Mouse (Mus musculus): ENCODE results near the gene Lrrc36. TPM values are rescaled to one million over a fixed set of nuclear protein-coding genes. Genes with fewer than 3 reads are reported as not detected.
A peak's percentile ranks its signal among the peaks of the same experiment; 100 is the strongest.

Lrrc36 gene
- polyA plus RNA-seq, 1 experiment from 2014 or later = 1.2 TPM

- Histone ChIP-seq H3K9ac (ENCODE audit: low read length) (no peak overlapping the region), H3K36me3 (ENCODE audit: control insufficient read depth, insufficient read depth, low read length) (no peaks in the 10 kb centered on the region), H3K27me3 (ENCODE audit: control insufficient read depth, insufficient read depth, low read length) (no peaks in the 10 kb centered on the region), H3K4me2 (ENCODE audit: low read depth, low read length, severe bottlenecking) (no peak overlapping the region), H3K27ac (ENCODE audit: low read depth, low read length) (no peak overlapping the region), H3K4me3 (ENCODE audit: low read depth, low read length) (no peak overlapping the region), H3K9me3 (ENCODE audit: control insufficient read depth, low read length) (no peaks in the 10 kb centered on the region), H3K4me1 (replicated peaks; ENCODE audit: control insufficient read depth, insufficient read depth, low read length) (peaks cover 19% of the 10 kb centered on the region)
- ATAC-seq (replicated peaks; ENCODE audit: low FRiP score) (no peak), DNase-seq (ENCODE audit: low spot score) (no peak)
- WGBS = 85% methylated on average over 6 of the region's 6 CpGs
Observed at GRCm38 (mm10) chr8:105466246-105466645, 52.9 kb downstream of the Lrrc36 start.

DNA sequence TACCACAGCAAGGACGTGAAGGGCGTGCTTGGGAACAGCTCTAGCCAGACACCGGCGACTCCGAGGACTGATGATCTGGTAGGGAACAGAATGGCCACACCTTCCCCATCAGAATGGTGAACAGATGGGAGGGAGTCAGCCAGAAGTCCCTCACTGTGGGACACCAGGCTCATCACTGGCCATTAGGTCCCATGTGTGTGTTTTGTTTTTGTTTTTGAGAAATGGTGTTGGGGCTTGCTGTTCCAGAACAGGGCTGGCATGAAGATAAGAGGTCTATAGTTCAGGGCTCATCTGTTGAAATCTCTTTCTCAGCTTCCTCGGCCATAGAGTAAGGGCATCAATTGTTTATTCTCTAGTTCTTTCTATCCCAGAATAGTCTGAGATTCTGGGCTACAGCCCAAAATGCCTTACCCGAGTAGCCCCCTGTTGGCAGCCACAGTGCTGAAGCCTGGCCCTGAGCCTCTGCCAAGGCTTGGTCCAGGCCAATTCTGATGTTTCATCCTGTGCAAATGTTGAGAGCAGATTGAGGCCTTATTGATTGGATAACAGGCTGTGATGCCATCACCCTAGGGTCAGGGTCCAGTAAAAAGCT, 53.4 kb downstream of the Lrrc36 start:
- DNase-seq (ENCODE audit: low spot score) = no peak
- Histone ChIP-seq H3K36me3 (ENCODE audit: control insufficient read depth, insufficient read depth, low read length) (no peaks in the 10 kb centered on the region), H3K4me3 (ENCODE audit: low read depth, low read length) (no peak overlapping the region), H3K9me3 (ENCODE audit: control insufficient read depth, low read length) (no peaks in the 10 kb centered on the region), H3K9ac (ENCODE audit: low read length) (no peak overlapping the region), H3K4me2 (ENCODE audit: low read depth, low read length, severe bottlenecking) (no peak overlapping the region), H3K27ac (ENCODE audit: low read depth, low read length) (no peak overlapping the region), H3K4me1 (replicated peaks; ENCODE audit: control insufficient read depth, insufficient read depth, low read length) (peaks cover 23% of the 10 kb centered on the region), H3K27me3 (ENCODE audit: control insufficient read depth, insufficient read depth, low read length) (0 out of 2 replicates have a peak, but pooled peaks cover 2% of the 10 kb centered on the region)
- no peak for ATAC-seq (replicated peaks; ENCODE audit: low FRiP score)
- 90% methylated on average over 7 of the region's 7 CpGs for WGBS

DNA sequence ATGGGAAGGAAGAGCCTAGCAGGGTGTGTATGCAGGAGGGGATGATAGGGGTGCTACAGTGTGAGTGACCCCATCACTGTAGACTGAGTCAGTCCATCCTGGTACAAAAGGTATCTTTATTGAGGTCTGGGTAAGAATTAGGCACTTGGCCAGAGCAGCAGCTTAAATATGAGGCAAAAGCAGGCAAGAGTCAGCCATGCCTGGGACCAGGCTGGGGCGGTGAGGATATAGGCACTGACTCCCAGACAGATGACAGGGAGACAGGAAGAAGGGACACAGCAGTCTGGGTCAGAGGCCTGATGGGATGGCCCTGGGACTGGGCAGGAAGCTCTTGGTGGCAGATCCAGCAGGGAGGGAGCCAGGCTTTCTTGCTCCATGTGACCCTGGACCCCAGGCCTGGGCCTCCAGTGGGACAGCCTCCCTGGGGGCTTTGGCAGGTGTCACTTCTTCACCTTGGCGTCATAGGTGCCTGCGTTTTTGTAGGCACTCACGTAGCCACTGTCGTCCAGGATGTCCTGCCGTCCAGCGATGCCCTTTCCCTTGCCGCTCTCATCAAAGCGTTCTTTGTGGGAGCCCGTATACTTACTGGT, 54.1 kb downstream of the Lrrc36 start:
- Histone ChIP-seq H3K36me3 (ENCODE audit: control insufficient read depth, insufficient read depth, low read length) (no peaks in the 10 kb centered on the region), H3K27me3 (ENCODE audit: control insufficient read depth, insufficient read depth, low read length) (peaks cover 3% of the 10 kb centered on the region; the same call in 1 of the 2 replicates), H3K4me1 (replicated peaks; ENCODE audit: control insufficient read depth, insufficient read depth, low read length) (peaks cover 26% of the 10 kb centered on the region), H3K27ac (ENCODE audit: low read depth, low read length) (no peak overlapping the region), H3K4me2 (ENCODE audit: low read depth, low read length, severe bottlenecking) (no peak overlapping the region), H3K9me3 (ENCODE audit: control insufficient read depth, low read length) (no peaks in the 10 kb centered on the region), H3K4me3 (ENCODE audit: low read depth, low read length) (no peak overlapping the region), H3K9ac (ENCODE audit: low read length) (no peak overlapping the region)
- DNase-seq (ENCODE audit: low spot score) (no peak), ATAC-seq (replicated peaks; ENCODE audit: low FRiP score) (no peak)
- WGBS = 96% methylated on average over 10 of the region's 10 CpGs

DNA sequence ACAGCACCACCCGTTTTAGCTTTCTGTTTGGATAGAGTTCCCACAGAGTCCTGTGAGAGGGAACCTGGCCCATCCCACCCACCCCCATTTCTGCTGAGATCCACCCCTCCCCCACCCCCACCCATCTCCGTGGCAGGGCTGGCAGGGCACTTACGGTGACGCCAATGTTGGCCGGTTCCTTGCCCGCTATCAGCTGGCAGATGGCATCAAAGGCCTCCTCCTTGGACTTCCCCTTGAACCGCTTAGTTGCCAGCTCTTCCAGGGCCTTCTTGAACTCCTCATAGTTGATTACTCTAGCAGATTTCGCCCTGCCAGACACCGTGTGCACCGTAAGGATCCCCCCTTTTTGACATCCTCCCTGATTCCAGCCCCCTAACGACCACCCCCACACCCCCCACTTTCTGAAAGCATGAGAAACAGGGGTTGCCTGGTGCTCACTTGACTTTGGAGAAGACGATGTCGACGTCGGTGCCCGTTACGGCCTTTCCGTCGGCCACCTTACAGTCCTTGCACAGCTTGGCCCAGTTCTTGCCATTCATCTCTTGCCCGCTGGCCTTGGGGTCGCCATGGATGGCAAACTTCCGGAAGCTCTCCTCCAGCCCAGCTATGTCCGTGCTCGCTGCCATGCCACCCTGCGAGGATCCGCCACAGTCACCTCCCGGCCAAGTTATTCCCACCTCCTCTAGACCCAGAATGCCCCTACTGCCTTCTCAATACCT, 54.8 kb downstream of the Lrrc36 start:
- Histone ChIP-seq H3K9me3 (ENCODE audit: control insufficient read depth, low read length) (no peaks in the 10 kb centered on the region), H3K27me3 (ENCODE audit: control insufficient read depth, insufficient read depth, low read length) (peaks cover 10% of the 10 kb centered on the region), H3K27ac (ENCODE audit: low read depth, low read length) (no peak overlapping the region), H3K4me2 (ENCODE audit: low read depth, low read length, severe bottlenecking) (no peak overlapping the region), H3K4me3 (ENCODE audit: low read depth, low read length) (no peak overlapping the region), H3K36me3 (ENCODE audit: control insufficient read depth, insufficient read depth, low read length) (no peaks in the 10 kb centered on the region), H3K9ac (ENCODE audit: low read length) (no peak overlapping the region), H3K4me1 (replicated peaks; ENCODE audit: control insufficient read depth, insufficient read depth, low read length) (peaks cover 27% of the 10 kb centered on the region)
- ATAC-seq (replicated peaks; ENCODE audit: low FRiP score) (no peak), DNase-seq (ENCODE audit: low spot score) (no peak)
- 91% methylated on average over 27 of the region's 27 CpGs for WGBS

- no peaks in the 10 kb centered on the region for H3K36me3 ChIP-seq (ENCODE audit: control insufficient read depth, insufficient read depth, low read length)
- ATAC-seq (replicated peaks; ENCODE audit: low FRiP score) (peak; percentile 10), DNase-seq (ENCODE audit: low spot score) (peak; percentile 65)
- no peak overlapping the region for H3K9ac ChIP-seq (ENCODE audit: low read length)
- H3K4me2 ChIP-seq (ENCODE audit: low read depth, low read length, severe bottlenecking) = no peak overlapping the region
- WGBS = 33% methylated on average over 6 of the region's 6 CpGs
- H3K4me1 ChIP-seq (replicated peaks; ENCODE audit: control insufficient read depth, insufficient read depth, low read length) = peaks cover 27% of the 10 kb centered on the region
- H3K27me3 ChIP-seq (ENCODE audit: control insufficient read depth, insufficient read depth, low read length) = peaks cover 18% of the 10 kb centered on the region
- no peak overlapping the region for H3K4me3 ChIP-seq (ENCODE audit: low read depth, low read length)
- no peaks in the 10 kb centered on the region for H3K9me3 ChIP-seq (ENCODE audit: control insufficient read depth, low read length)
- no peak overlapping the region for H3K27ac ChIP-seq (ENCODE audit: low read depth, low read length)
Observed at GRCm38 (mm10) chr8:105469041-105469695, 55.8 kb downstream of the Lrrc36 start.

DNA sequence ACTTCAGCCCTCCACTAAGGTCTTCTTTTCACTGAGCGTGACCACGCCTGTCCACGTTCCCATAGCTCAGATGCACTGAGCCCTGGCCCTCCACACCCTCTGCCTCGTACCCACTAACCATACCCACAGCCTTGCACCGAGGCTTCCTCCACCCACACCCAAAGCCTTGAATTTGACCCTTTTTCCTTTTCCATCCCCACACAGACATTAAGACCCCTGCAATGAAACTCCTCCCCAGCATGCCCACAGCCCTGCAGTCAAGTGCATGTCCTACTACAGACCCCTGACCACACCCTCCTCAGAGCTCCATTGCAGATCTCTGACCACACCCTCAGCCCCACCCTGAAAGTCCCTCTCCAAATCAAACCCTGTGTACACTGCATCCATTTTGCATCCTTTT, 56.4 kb downstream of the Lrrc36 start:
- no peak overlapping the region for H3K9ac ChIP-seq (ENCODE audit: low read length)
- no peak overlapping the region for H3K4me3 ChIP-seq (ENCODE audit: low read depth, low read length)
- no peaks in the 10 kb centered on the region for H3K9me3 ChIP-seq (ENCODE audit: control insufficient read depth, low read length)
- H3K4me2 ChIP-seq (ENCODE audit: low read depth, low read length, severe bottlenecking) = peak overlapping the region; percentile 26; the same call in 1 of the 2 replicates
- peaks cover 34% of the 10 kb centered on the region for H3K4me1 ChIP-seq (replicated peaks; ENCODE audit: control insufficient read depth, insufficient read depth, low read length)
- peaks cover 18% of the 10 kb centered on the region for H3K27me3 ChIP-seq (ENCODE audit: control insufficient read depth, insufficient read depth, low read length)
- WGBS = 92% methylated on average over 5 of the region's 5 CpGs
- ATAC-seq (replicated peaks; ENCODE audit: low FRiP score) (no peak), DNase-seq (ENCODE audit: low spot score) (no peak)
- no peaks in the 10 kb centered on the region for H3K36me3 ChIP-seq (ENCODE audit: control insufficient read depth, insufficient read depth, low read length)
- no peak overlapping the region for H3K27ac ChIP-seq (ENCODE audit: low read depth, low read length)

- H3K4me2 ChIP-seq (ENCODE audit: low read depth, low read length, severe bottlenecking) = peak overlapping the region; percentile 67
- ATAC-seq (replicated peaks; ENCODE audit: low FRiP score) = no peak
- WGBS = 77% methylated on average over 5 of the region's 5 CpGs
- peaks cover 18% of the 10 kb centered on the region for H3K27me3 ChIP-seq (ENCODE audit: control insufficient read depth, insufficient read depth, low read length)
- no peaks in the 10 kb centered on the region for H3K9me3 ChIP-seq (ENCODE audit: control insufficient read depth, low read length)
- no peak for DNase-seq (ENCODE audit: low spot score)
- no peaks in the 10 kb centered on the region for H3K36me3 ChIP-seq (ENCODE audit: control insufficient read depth, insufficient read depth, low read length)
- no peak overlapping the region for H3K27ac ChIP-seq (ENCODE audit: low read depth, low read length)
- peaks cover 36% of the 10 kb centered on the region for H3K4me1 ChIP-seq (replicated peaks; ENCODE audit: control insufficient read depth, insufficient read depth, low read length)
- H3K9ac ChIP-seq (ENCODE audit: low read length) = no peak overlapping the region; the same call in 1 of the 2 replicates
- no peak overlapping the region for H3K4me3 ChIP-seq (ENCODE audit: low read depth, low read length)
Observed at GRCm38 (mm10) chr8:105470262-105470661, 56.9 kb downstream of the Lrrc36 start.

- peaks cover 36% of the 10 kb centered on the region for H3K4me1 ChIP-seq (replicated peaks; ENCODE audit: control insufficient read depth, insufficient read depth, low read length)
- peak overlapping the region; percentile 48 for H3K9ac ChIP-seq (ENCODE audit: low read length)
- DNase-seq (ENCODE audit: low spot score) (no peak), ATAC-seq (replicated peaks; ENCODE audit: low FRiP score) (no peak; the same call in 1 of the 2 replicates)
- peak overlapping the region; percentile 67 for H3K4me2 ChIP-seq (ENCODE audit: low read depth, low read length, severe bottlenecking)
- no peaks in the 10 kb centered on the region for H3K36me3 ChIP-seq (ENCODE audit: control insufficient read depth, insufficient read depth, low read length)
- WGBS = 20% methylated on average over 11 of the region's 11 CpGs
- H3K9me3 ChIP-seq (ENCODE audit: control insufficient read depth, low read length) = no peaks in the 10 kb centered on the region
- no peak overlapping the region for H3K27ac ChIP-seq (ENCODE audit: low read depth, low read length)
- H3K27me3 ChIP-seq (ENCODE audit: control insufficient read depth, insufficient read depth, low read length) = peaks cover 18% of the 10 kb centered on the region
- peak overlapping the region; percentile 31 for H3K4me3 ChIP-seq (ENCODE audit: low read depth, low read length)
Observed at GRCm38 (mm10) chr8:105470681-105471313, 57.4 kb downstream of the Lrrc36 start.
